Mouse (Mus musculus) embryonic fibroblast, embryonic 13.5 days (primary cell): ENCODE data around the gene Zfp511. TPM values are rescaled to one million over a fixed set of nuclear protein-coding genes. Genes with fewer than 3 reads are reported as not detected.

ENCODE experiments used
- H3K27ac ChIP-seq: 2 replicates; pipeline ENCODE4 v1.5.1; 2012; ENCODE audit warnings: low read length, control low read depth, inconsistent platforms; ENCODE audit not compliant: insufficient read depth
- H3K4me1 ChIP-seq: 2 replicates; pipeline ENCODE4 v1.6.1; 2011; ENCODE audit warnings: low read length; ENCODE audit not compliant: control insufficient read depth, insufficient read depth
- H3K4me3 ChIP-seq: 2 replicates; pipeline ENCODE4 v1.5.1; 2011; ENCODE audit warnings: mild to moderate bottlenecking, control low read depth, low read length; ENCODE audit not compliant: insufficient read depth
- CTCF ChIP-seq: IDR thresholded peaks from 2 replicates; pipeline ENCODE4 v1.5.1; 2011; ENCODE audit warnings: mild to moderate bottlenecking, control low read depth, low read length, moderate library complexity, borderline replicate concordance; ENCODE audit not compliant: insufficient read depth
- POLR2A ChIP-seq: IDR thresholded peaks from 2 replicates; pipeline ENCODE4 v1.6.1; 2011; ENCODE audit warnings: low read depth, mild to moderate bottlenecking, control low read depth, low read length, moderate library complexity
- polyA plus RNA-seq: library from polyadenylated mRNA; stranded (reverse); fragments of >200 nt; gene quantifications from 2 replicates; pipeline ENCODE4 v1.2.4, GENCODE M21; 2011; ENCODE audit warnings: low read depth; ENCODE audit not compliant: missing spikeins, insufficient read length

The Zfp511 gene
- polyA plus RNA-seq, 1 experiment = 19.8 TPM

- H3K4me3 ChIP-seq = no peak overlapping the region
These were observed 26.1 kb downstream of the Zfp511 start for GRCm38 (mm10) chr7:140062307-140062706.

GRCm38 (mm10) chr7:140063092-140063491, 26.9 kb downstream of the Zfp511 start:
- TF ChIP-seq CTCF (0 out of 2 replicates have a peak, but pooled peaks have one; percentile 23), POLR2A (no peak)
- Histone ChIP-seq H3K4me1 (no peaks in the 10 kb centered on the region), H3K4me3 (no peak overlapping the region), H3K27ac (no peak overlapping the region)

More at GRCm38 (mm10) chr7:140062307-140062706, 26.1 kb downstream of the Zfp511 start:
- Histone ChIP-seq H3K27ac (no peak overlapping the region), H3K4me1 (no peaks in the 10 kb centered on the region)
- TF ChIP-seq POLR2A (no peak), CTCF (0 out of 2 replicates have a peak, but pooled peaks have one; percentile 2)

- Histone ChIP-seq H3K27ac (no peak overlapping the region), H3K4me3 (no peak overlapping the region), H3K4me1 (no peaks in the 10 kb centered on the region)
- no peak for TF ChIP-seq POLR2A
- no peak for TF ChIP-seq CTCF
These were observed 31.2 kb downstream of the Zfp511 start for GRCm38 (mm10) chr7:140067397-140067796.

GRCm38 (mm10) chr7:140070042-140070711, 34.0 kb downstream of the Zfp511 start:
- Histone ChIP-seq H3K27ac (no peak overlapping the region), H3K4me3 (no peak overlapping the region), H3K4me1 (no peaks in the 10 kb centered on the region)
- no peak for TF ChIP-seq CTCF
- no peak; the same call in 1 of the 2 replicates for TF ChIP-seq POLR2A

GRCm38 (mm10) chr7:140077698-140078097, 41.5 kb downstream of the Zfp511 start:
- TF ChIP-seq CTCF = no peak
- TF ChIP-seq POLR2A = no peak
- Histone ChIP-seq H3K4me1 (no peaks in the 10 kb centered on the region), H3K4me3 (no peak overlapping the region), H3K27ac (no peak overlapping the region)

GRCm38 (mm10) chr7:140078711-140079110, 42.5 kb downstream of the Zfp511 start:
- Histone ChIP-seq H3K27ac (no peak overlapping the region), H3K4me1 (no peaks in the 10 kb centered on the region), H3K4me3 (no peak overlapping the region)
- TF ChIP-seq POLR2A = no peak
- peak; percentile 68 for TF ChIP-seq CTCF

- no peak for TF ChIP-seq POLR2A
- TF ChIP-seq CTCF = no peak
- Histone ChIP-seq H3K4me3 (peak overlapping the region; percentile 14; the same call in 1 of the 2 replicates), H3K4me1 (no peaks in the 10 kb centered on the region), H3K27ac (no peak overlapping the region)
These were observed 44.4 kb downstream of the Zfp511 start for GRCm38 (mm10) chr7:140080503-140081156.

- Histone ChIP-seq H3K4me3 (no peak overlapping the region), H3K27ac (no peak overlapping the region), H3K4me1 (no peaks in the 10 kb centered on the region)
- no peak for TF ChIP-seq CTCF
- TF ChIP-seq POLR2A = no peak
These were observed 45.4 kb downstream of the Zfp511 start for GRCm38 (mm10) chr7:140081408-140082241.

- Histone ChIP-seq H3K27ac (no peak within 1 kb of the TSS), H3K4me3 (no peak within 1 kb of the TSS), H3K4me1 (no peaks in the 10 kb centered on the region)
- peak; percentile 34; the same call in 1 of the 2 replicates for TF ChIP-seq CTCF
- no peak for TF ChIP-seq POLR2A
These were observed 46.1 kb downstream of the Zfp511 start, which contains the start of gene Caly for GRCm38 (mm10) chr7:140082242-140082678. Gene Caly (minus strand): TSS chr7:140082548.

Other genes with a start within 250 kb of the Zfp511 start
- 1.0 and 1.3 TPM in 2 replicates for gene Adgra1, start 202.2 kb upstream of the Zfp511 start, polyA plus RNA-seq
- gene Kndc1, start 141.7 kb upstream of the Zfp511 start, polyA plus RNA-seq = not detected in 2 replicates
- gene Utf1, start 92.6 kb upstream of the Zfp511 start, polyA plus RNA-seq = not detected in 2 replicates
- not detected in 2 replicates for gene 6430531B16Rik, start 57.6 kb upstream of the Zfp511 start, polyA plus RNA-seq
- gene Adam8, start 43.8 kb upstream of the Zfp511 start, polyA plus RNA-seq = 9.0 and 17.4 TPM in 2 replicates
- 29.9 and 38.5 TPM in 2 replicates for gene Tubgcp2, start 278 bp downstream of the Zfp511 start, polyA plus RNA-seq
- gene Msx3, start 12.7 kb downstream of the Zfp511 start, polyA plus RNA-seq = not detected in 2 replicates
- not detected in 2 replicates for gene Caly, start 46.2 kb downstream of the Zfp511 start, polyA plus RNA-seq
- gene Prap1, start 57.0 kb downstream of the Zfp511 start, polyA plus RNA-seq = not detected in 2 replicates
- 15.1 and 29.3 TPM in 2 replicates for gene Fuom, start 66.0 kb downstream of the Zfp511 start, polyA plus RNA-seq
- 8.9 and 9.8 TPM in 2 replicates for gene Paox, start 79.4 kb downstream of the Zfp511 start, polyA plus RNA-seq
- 85.2 and 95.9 TPM in 2 replicates for gene Echs1, start 80.1 kb downstream of the Zfp511 start, polyA plus RNA-seq
- gene Mtg1, start 101.2 kb downstream of the Zfp511 start, polyA plus RNA-seq = 18.0 and 19.7 TPM in 2 replicates
- gene Sprn, start 118.5 kb downstream of the Zfp511 start, polyA plus RNA-seq = 0.16 TPM in 1 of 2 replicates, not detected in the other
- not detected in 2 replicates for gene Olfr522, start 128.4 kb downstream of the Zfp511 start, polyA plus RNA-seq
- not detected in 2 replicates for gene Olfr523, start 136.8 kb downstream of the Zfp511 start, polyA plus RNA-seq
- gene Olfr524, start 169.6 kb downstream of the Zfp511 start, polyA plus RNA-seq = not detected in 2 replicates
- gene Cd163l1, start 181.9 kb downstream of the Zfp511 start, polyA plus RNA-seq = not detected in 2 replicates
- gene 5830411N06Rik, start 210.9 kb downstream of the Zfp511 start, polyA plus RNA-seq = not detected in 2 replicates